Mouse (Mus musculus): ENCODE results near the gene Dnajc6. TPM values are rescaled to one million over a fixed set of nuclear protein-coding genes. Genes with fewer than 3 reads are reported as not detected.
A peak's percentile ranks its signal among the peaks of the same experiment; 100 is the strongest.

The Dnajc6 gene
- polyA plus RNA-seq, 1 experiment from 2014 or later, result 0.81 TPM

GRCm38 (mm10) chr4:101496188-101496533, 287 bp upstream of the Dnajc6 start:
- H3K9me3 ChIP-seq (ENCODE audit: control insufficient read depth, low read length), result no peaks in the 10 kb centered on the region
- H3K27ac ChIP-seq (replicated peaks), result no peak overlapping the region
- H3K4me1 ChIP-seq (replicated peaks; ENCODE audit: control insufficient read depth, insufficient read depth), result no peaks in the 10 kb centered on the region
- no peaks in the 10 kb centered on the region for H3K36me3 ChIP-seq (ENCODE audit: control insufficient read depth, insufficient read depth, low read length)
- peaks cover 9% of the 10 kb centered on the region for H3K27me3 ChIP-seq (ENCODE audit: control insufficient read depth, insufficient read depth, low read length)
- H3K4me3 ChIP-seq (ENCODE audit: low read depth, low read length), result peak overlapping the region; percentile 49
- ATAC-seq (ENCODE audit: low FRiP score, low TSS enrichment), result no peak
- H3K9ac ChIP-seq (ENCODE audit: low read length), result peak overlapping the region; percentile 35
- peak overlapping the region; percentile 82 for H3K4me2 ChIP-seq (replicated peaks; ENCODE audit: low read depth)
- WGBS, result 3% methylated on average over 28 of the region's 28 CpGs
- no peak for DNase-seq (ENCODE audit: low spot score)
- no peak for TF ChIP-seq EP300 (optimal IDR thresholded peaks at IDR 0.05)
- no peak for TF ChIP-seq CTCF (IDR thresholded peaks at IDR 0.05; ENCODE audit: low read depth)

GRCm38 (mm10) chr4:101497336-101497735, 888 bp downstream of the Dnajc6 start:
- Histone ChIP-seq H3K9ac (ENCODE audit: low read length) (no peak overlapping the region), H3K9me3 (ENCODE audit: control insufficient read depth, low read length) (no peaks in the 10 kb centered on the region), H3K4me2 (replicated peaks; ENCODE audit: low read depth) (peak overlapping the region; percentile 82), H3K4me1 (replicated peaks; ENCODE audit: control insufficient read depth, insufficient read depth) (no peaks in the 10 kb centered on the region), H3K27ac (replicated peaks) (no peak overlapping the region), H3K36me3 (ENCODE audit: control insufficient read depth, insufficient read depth, low read length) (no peaks in the 10 kb centered on the region), H3K4me3 (ENCODE audit: low read depth, low read length) (peak overlapping the region; percentile 49; the same call in 1 of the 2 replicates), H3K27me3 (ENCODE audit: control insufficient read depth, insufficient read depth, low read length) (peaks cover 9% of the 10 kb centered on the region)
- DNase-seq (ENCODE audit: low spot score) (peak; percentile 15), ATAC-seq (ENCODE audit: low FRiP score, low TSS enrichment) (no peak)
- TF ChIP-seq EP300 (optimal IDR thresholded peaks at IDR 0.05) (no peak), CTCF (IDR thresholded peaks at IDR 0.05; ENCODE audit: low read depth) (no peak)
- WGBS, result 5% methylated on average over 14 of the region's 14 CpGs

GRCm38 (mm10) chr4:101504470-101505007, 8.1 kb downstream of the Dnajc6 start:
- H3K27ac ChIP-seq (replicated peaks), result no peak overlapping the region
- H3K27me3 ChIP-seq (ENCODE audit: control insufficient read depth, insufficient read depth, low read length), result no peaks in the 10 kb centered on the region
- 72% methylated on average over 7 of the region's 7 CpGs for WGBS
- H3K9me3 ChIP-seq (ENCODE audit: control insufficient read depth, low read length), result no peaks in the 10 kb centered on the region
- H3K4me2 ChIP-seq (replicated peaks; ENCODE audit: low read depth), result no peak overlapping the region
- TF ChIP-seq EP300 (optimal IDR thresholded peaks at IDR 0.05) (no peak), CTCF (IDR thresholded peaks at IDR 0.05; ENCODE audit: low read depth) (no peak)
- no peak overlapping the region for H3K9ac ChIP-seq (ENCODE audit: low read length)
- no peak for ATAC-seq (ENCODE audit: low FRiP score, low TSS enrichment)
- no peaks in the 10 kb centered on the region for H3K36me3 ChIP-seq (ENCODE audit: control insufficient read depth, insufficient read depth, low read length)
- peaks cover 4% of the 10 kb centered on the region; the same call in 1 of the 2 replicates for H3K4me1 ChIP-seq (replicated peaks; ENCODE audit: control insufficient read depth, insufficient read depth)
- DNase-seq (ENCODE audit: low spot score), result no peak
- H3K4me3 ChIP-seq (ENCODE audit: low read depth, low read length), result no peak overlapping the region

GRCm38 (mm10) chr4:101505966-101506365, 9.5 kb downstream of the Dnajc6 start:
- WGBS, result 61% methylated on average over 2 of the region's 2 CpGs
- Histone ChIP-seq H3K27me3 (ENCODE audit: control insufficient read depth, insufficient read depth, low read length) (no peaks in the 10 kb centered on the region), H3K4me1 (replicated peaks; ENCODE audit: control insufficient read depth, insufficient read depth) (peaks cover 4% of the 10 kb centered on the region; the same call in 1 of the 2 replicates), H3K4me2 (replicated peaks; ENCODE audit: low read depth) (no peak overlapping the region), H3K9me3 (ENCODE audit: control insufficient read depth, low read length) (no peaks in the 10 kb centered on the region), H3K27ac (replicated peaks) (no peak overlapping the region), H3K4me3 (ENCODE audit: low read depth, low read length) (no peak overlapping the region), H3K9ac (ENCODE audit: low read length) (no peak overlapping the region), H3K36me3 (ENCODE audit: control insufficient read depth, insufficient read depth, low read length) (no peaks in the 10 kb centered on the region)
- DNase-seq (ENCODE audit: low spot score) (no peak), ATAC-seq (ENCODE audit: low FRiP score, low TSS enrichment) (no peak)
- no peak for TF ChIP-seq CTCF (IDR thresholded peaks at IDR 0.05; ENCODE audit: low read depth)
- no peak for TF ChIP-seq EP300 (optimal IDR thresholded peaks at IDR 0.05)

- TF ChIP-seq EP300 (optimal IDR thresholded peaks at IDR 0.05) (no peak), CTCF (IDR thresholded peaks at IDR 0.05; ENCODE audit: low read depth) (peak; percentile 39)
- ATAC-seq (ENCODE audit: low FRiP score, low TSS enrichment) (no peak), DNase-seq (ENCODE audit: low spot score) (no peak)
- Histone ChIP-seq H3K27ac (replicated peaks) (no peak overlapping the region), H3K4me2 (replicated peaks; ENCODE audit: low read depth) (no peak overlapping the region), H3K27me3 (ENCODE audit: control insufficient read depth, insufficient read depth, low read length) (no peaks in the 10 kb centered on the region), H3K9me3 (ENCODE audit: control insufficient read depth, low read length) (no peaks in the 10 kb centered on the region), H3K4me1 (replicated peaks; ENCODE audit: control insufficient read depth, insufficient read depth) (peaks cover 4% of the 10 kb centered on the region; the same call in 1 of the 2 replicates), H3K36me3 (ENCODE audit: control insufficient read depth, insufficient read depth, low read length) (no peaks in the 10 kb centered on the region), H3K9ac (ENCODE audit: low read length) (no peak overlapping the region), H3K4me3 (ENCODE audit: low read depth, low read length) (no peak overlapping the region)
Measured at GRCm38 (mm10) chr4:101506372-101506771, 9.9 kb downstream of the Dnajc6 start.

GRCm38 (mm10) chr4:101507571-101508422, 11.3 kb downstream of the Dnajc6 start:
- ATAC-seq (ENCODE audit: low FRiP score, low TSS enrichment), result no peak
- Histone ChIP-seq H3K9ac (ENCODE audit: low read length) (peak overlapping the region; percentile 31; the same call in 1 of the 2 replicates), H3K4me3 (ENCODE audit: low read depth, low read length) (peak overlapping the region; percentile 33), H3K27ac (replicated peaks) (no peak overlapping the region), H3K4me1 (replicated peaks; ENCODE audit: control insufficient read depth, insufficient read depth) (peaks cover 4% of the 10 kb centered on the region; the same call in 1 of the 2 replicates), H3K27me3 (ENCODE audit: control insufficient read depth, insufficient read depth, low read length) (no peaks in the 10 kb centered on the region), H3K36me3 (ENCODE audit: control insufficient read depth, insufficient read depth, low read length) (no peaks in the 10 kb centered on the region), H3K4me2 (replicated peaks; ENCODE audit: low read depth) (peak overlapping the region; percentile 59), H3K9me3 (ENCODE audit: control insufficient read depth, low read length) (no peaks in the 10 kb centered on the region)
- TF ChIP-seq EP300 (optimal IDR thresholded peaks at IDR 0.05), result no peak
- no peak for TF ChIP-seq CTCF (IDR thresholded peaks at IDR 0.05; ENCODE audit: low read depth)
- 10% methylated on average over 24 of the region's 24 CpGs for WGBS
- peak; percentile 33 for DNase-seq (ENCODE audit: low spot score)

All from stomach, postnatal 0 days (tissue).